Mouse (Mus musculus) embryonic facial prominence, embryonic 15.5 days (tissue): ENCODE results near the gene Vamp8. TPM values are rescaled to one million over a fixed set of nuclear protein-coding genes. Genes with fewer than 3 reads are reported as not detected.
A peak's percentile ranks its signal among the peaks of the same experiment; 100 is the strongest.

Experiments
- ATAC-seq: fragments of 200-750 bp; cut with Nextera tagmentation; 2 replicates; pipeline ENCODE4 v1.8.0; 2017; ENCODE audit warnings: low read depth, moderate TSS enrichment; ENCODE audit not compliant: insufficient number of reproducible peaks, low FRiP score, low TSS enrichment
- H3K27ac ChIP-seq: fragments of 300-500 bp; sonication (generic); replicated peaks from 2 replicates; pipeline ENCODE4 v1.5.1; 2015; ENCODE audit warnings: mild to moderate bottlenecking, inconsistent platforms
- H3K27me3 ChIP-seq: fragments of 300-500 bp; sonication (generic); 2 replicates; pipeline ENCODE4 v1.6.1; 2015; ENCODE audit warnings: inconsistent platforms
- H3K36me3 ChIP-seq: fragments of 300-500 bp; sonication (generic); 2 replicates; pipeline ENCODE4 v1.6.1; 2015; ENCODE audit warnings: mild to moderate bottlenecking, inconsistent platforms
- H3K4me1 ChIP-seq: fragments of 300-500 bp; sonication (generic); 2 replicates; pipeline ENCODE4 v1.6.1; 2015; ENCODE audit warnings: inconsistent platforms
- H3K4me2 ChIP-seq: fragments of 300-500 bp; sonication (generic); replicated peaks from 2 replicates; pipeline ENCODE4 v1.6.1; 2015; ENCODE audit warnings: mild to moderate bottlenecking, inconsistent platforms
- H3K4me3 ChIP-seq: fragments of 300-500 bp; sonication (generic); replicated peaks from 2 replicates; pipeline ENCODE4 v1.5.1; 2015; ENCODE audit warnings: mild to moderate bottlenecking, inconsistent platforms
- H3K9ac ChIP-seq: fragments of 300-500 bp; sonication (generic); 2 replicates; pipeline ENCODE4 v1.6.1; 2015; ENCODE audit warnings: inconsistent platforms
- H3K9me3 ChIP-seq: fragments of 300-500 bp; sonication (generic); replicated peaks from 2 replicates; pipeline ENCODE4 v1.6.1; 2016; ENCODE audit warnings: inconsistent platforms
- whole genome bisulfite sequencing: fragments of 180-500 bp; shearing (Covaris S2); methylation state at CpG from one replicate; pipeline ENCODE4 v1.1.7; 2015; 5-methylcytosine and 5-hydroxymethylcytosine counted together
- polyA plus RNA-seq: library from polyadenylated mRNA; unstranded; fragments of >200 nt; fragmentation: Nextera tagmentation; extraction: Ambion mirVana; gene quantifications from 2 replicates; pipeline ENCODE4 v1.2.1, GENCODE M21; 2015

The Vamp8 gene
- polyA plus RNA-seq, 1 experiment from 2014 or later, result 177 TPM

DNA sequence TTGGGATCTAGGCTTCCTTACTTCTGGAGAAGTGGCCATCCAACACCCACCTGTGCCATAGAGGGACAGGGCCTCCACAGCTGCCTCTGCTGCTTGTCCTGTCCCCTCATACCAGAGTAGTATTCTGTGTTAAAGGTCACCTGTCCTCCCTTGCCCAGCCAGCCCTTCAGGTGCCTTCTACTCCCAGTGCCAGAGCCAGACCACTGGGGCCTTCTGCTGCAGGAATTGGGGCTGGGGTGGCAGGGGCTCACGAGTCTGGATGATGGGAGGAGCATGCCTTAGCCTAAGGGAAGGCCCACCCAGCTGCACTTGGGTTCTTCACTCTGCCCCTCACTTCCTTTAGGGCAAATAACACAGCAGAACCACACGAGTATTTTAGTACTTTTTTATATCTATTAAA, 31.2 kb downstream of the Vamp8 start:
- Histone ChIP-seq H3K4me3 (no peak overlapping the region), H3K9me3 (no peaks in the 10 kb centered on the region), H3K4me2 (no peak overlapping the region), H3K9ac (no peak overlapping the region), H3K27ac (no peak overlapping the region), H3K4me1 (peaks cover 46% of the 10 kb centered on the region), H3K36me3 (peaks cover 16% of the 10 kb centered on the region), H3K27me3 (no peaks in the 10 kb centered on the region)
- WGBS, result 69% methylated on average over 2 of the region's 2 CpGs
- ATAC-seq, result no peak

DNA sequence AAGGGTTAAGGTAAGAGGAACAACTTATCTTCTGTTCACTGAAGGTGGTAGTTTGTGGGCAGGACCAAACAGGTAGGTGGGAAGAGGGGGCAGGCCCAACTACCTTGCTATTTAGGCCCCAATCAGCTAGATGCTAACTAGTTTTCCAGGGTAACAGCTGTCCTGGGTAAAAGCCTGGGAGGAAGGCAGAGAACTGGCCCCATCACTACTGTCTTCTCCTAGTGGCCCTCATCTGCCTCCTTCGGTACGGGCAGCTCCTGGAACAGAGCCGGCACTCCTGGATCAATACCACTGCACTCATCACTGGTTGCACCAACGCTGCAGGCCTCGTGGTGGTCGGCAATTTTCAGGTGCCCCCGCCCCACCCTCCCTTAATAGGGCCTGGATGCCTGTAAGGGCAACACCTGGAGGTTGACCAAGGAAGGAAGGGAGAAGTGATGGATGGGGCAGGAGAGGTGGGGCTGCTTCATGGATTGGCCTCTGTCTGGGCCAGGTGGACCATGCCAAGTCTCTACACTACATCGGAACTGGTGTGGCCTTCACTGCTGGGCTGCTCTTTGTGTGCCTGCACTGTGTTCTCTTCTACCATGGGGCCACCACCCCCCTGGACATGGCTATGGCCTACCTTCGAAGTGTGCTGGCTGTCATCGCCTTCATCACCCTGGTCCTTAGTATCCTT, 32.3 kb downstream of the Vamp8 start:
- Histone ChIP-seq H3K4me3 (no peak overlapping the region), H3K4me1 (peaks cover 49% of the 10 kb centered on the region), H3K27me3 (no peaks in the 10 kb centered on the region), H3K4me2 (no peak overlapping the region), H3K9me3 (no peaks in the 10 kb centered on the region), H3K9ac (no peak overlapping the region), H3K27ac (no peak overlapping the region), H3K36me3 (peaks cover 16% of the 10 kb centered on the region)
- no peak for ATAC-seq
- WGBS, result 77% methylated on average over 10 of the region's 10 CpGs

DNA sequence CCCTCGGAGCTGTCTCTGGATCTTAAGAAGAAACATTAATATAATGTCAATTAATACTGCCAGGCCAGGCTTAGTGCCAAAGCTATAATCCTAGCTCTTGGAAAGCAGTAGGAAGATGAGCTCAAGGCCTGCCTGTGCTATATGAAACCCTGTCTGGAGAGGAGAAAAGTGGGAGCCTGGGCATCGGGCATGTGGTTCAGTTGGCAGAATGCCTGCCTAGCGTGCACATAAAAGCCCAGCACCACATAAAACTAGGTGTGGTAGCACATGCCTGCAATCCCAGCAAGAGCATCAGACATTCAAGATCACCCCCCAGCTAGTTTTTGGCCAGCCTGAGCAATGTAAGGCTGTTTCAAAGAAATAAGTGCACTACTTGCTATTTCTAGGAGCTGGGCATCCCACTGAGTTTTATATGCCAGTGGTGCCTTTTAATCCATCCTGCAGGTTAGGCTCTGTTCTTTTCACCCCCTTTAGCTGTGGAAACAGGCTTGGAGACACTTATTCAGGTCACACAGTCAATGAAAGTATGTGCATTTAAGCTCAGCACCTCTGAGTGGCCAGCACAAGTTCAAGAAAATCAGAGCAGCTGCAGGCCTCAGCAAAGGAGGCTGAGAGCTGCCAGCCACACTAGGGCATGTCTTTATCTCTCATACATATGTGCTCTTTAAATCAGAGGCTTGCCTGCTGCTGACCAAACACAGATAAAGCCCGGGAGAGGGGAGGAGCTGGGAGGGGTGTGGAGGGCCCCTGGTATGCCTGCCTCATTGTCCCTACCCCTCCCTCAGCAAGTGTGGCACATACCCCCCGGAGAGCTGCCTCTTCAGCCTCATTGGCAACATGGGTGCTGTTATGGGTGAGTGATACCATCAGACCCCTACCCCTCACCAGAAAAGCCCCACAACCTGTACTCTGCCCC, 33.1 kb downstream of the Vamp8 start:
- Histone ChIP-seq H3K9me3 (no peaks in the 10 kb centered on the region), H3K4me1 (peaks cover 56% of the 10 kb centered on the region), H3K4me2 (no peak overlapping the region), H3K27me3 (no peaks in the 10 kb centered on the region), H3K36me3 (peaks cover 16% of the 10 kb centered on the region), H3K27ac (no peak overlapping the region), H3K4me3 (no peak overlapping the region), H3K9ac (no peak overlapping the region)
- WGBS, result 62% methylated on average over 5 of the region's 5 CpGs
- ATAC-seq, result no peak

DNA sequence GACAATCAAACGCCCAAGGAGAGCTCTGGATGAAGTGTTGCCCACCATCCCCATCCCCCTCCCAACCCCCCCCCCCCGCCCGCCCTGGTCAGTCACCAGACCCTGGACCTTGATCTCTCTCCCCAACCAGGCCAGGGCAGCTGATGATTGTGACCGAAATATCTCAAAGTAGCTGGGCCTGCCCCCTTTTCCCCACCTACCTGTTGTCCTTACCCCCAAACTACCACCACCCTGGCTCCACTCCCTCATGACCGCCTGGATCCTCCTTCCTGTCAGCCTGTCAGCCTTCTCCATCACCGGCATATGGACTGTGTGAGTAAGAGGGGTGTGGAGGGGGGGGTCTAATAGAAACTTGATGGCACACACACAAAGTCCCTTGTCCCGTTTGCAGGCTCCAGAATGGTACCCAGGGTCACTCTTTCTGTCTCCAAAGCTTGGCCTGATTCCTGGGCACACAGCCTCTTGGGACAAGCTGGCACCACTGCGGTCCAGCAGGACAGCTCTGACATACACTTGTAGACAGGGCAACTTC, 34.4 kb downstream of the Vamp8 start:
- H3K4me1 ChIP-seq, result peaks cover 51% of the 10 kb centered on the region
- H3K9me3 ChIP-seq, result no peaks in the 10 kb centered on the region
- no peak overlapping the region for H3K27ac ChIP-seq
- peak overlapping the region; percentile 64 for H3K4me3 ChIP-seq
- ATAC-seq, result no peak
- H3K27me3 ChIP-seq, result no peaks in the 10 kb centered on the region
- WGBS, result 43% methylated on average over 8 of the region's 8 CpGs
- H3K9ac ChIP-seq, result peak overlapping the region; percentile 43; the same call in 1 of the 2 replicates
- peak overlapping the region; percentile 92 for H3K4me2 ChIP-seq
- peaks cover 19% of the 10 kb centered on the region for H3K36me3 ChIP-seq

DNA sequence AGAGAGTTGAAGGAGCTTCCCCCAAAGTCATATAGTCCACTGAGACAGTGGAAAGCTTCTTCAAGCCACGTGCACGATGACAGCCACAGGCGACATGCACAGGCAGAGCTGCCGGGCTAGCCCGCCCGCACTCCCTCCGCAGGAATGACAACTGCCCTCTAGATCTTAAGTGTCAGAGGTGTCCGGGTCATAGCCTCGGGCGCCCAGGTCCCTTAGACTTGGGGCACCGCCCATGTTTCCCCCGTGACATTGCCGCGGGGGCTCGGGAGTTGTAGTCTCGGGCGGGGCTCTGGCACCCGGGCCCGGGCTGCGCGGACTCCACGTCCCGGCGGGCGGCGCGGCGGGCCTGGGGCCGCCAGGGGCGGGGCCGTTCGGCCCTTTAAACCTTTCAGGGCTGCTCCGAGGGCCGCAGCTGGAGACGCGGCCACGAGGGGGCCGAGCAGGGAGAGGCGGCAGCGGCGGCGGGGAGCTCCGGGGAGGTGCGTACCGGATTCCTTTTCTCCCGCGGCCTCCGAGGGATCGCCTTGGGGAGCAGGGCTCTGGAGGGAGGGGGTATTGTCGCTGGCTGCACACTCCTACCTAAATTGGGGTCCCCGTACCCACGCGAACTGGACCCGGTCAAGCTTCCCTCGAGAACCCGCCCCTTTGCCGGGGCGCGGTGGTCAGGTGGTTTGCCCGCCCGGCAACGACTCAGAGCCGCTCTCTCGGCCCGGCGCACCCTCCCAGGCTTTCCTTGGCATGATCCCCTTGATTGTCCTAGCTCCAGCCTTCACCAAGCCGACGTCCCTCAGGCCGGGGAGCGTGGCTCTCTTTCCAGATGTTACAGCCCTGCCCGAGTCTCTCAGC, 35.2 kb downstream of the Vamp8 start, which contains the start of gene Tmem150a:
Gene Tmem150a, plus strand, starts transcription at position 382 of the 846 bp plus-strand sequence.
- Histone ChIP-seq H3K9me3 (no peaks in the 10 kb centered on the region), H3K4me3 (peak within 1 kb of the TSS; percentile 64), H3K4me1 (peaks cover 43% of the 10 kb centered on the region), H3K27ac (no peak within 1 kb of the TSS; the same call in 1 of the 2 replicates), H3K9ac (peak within 1 kb of the TSS; percentile 43), H3K36me3 (peaks cover 22% of the 10 kb centered on the region), H3K27me3 (no peaks in the 10 kb centered on the region), H3K4me2 (peak within 1 kb of the TSS; percentile 92)
- peak; percentile 90 for ATAC-seq
- WGBS, result under 1% methylated on average over 70 of the region's 71 CpGs

DNA sequence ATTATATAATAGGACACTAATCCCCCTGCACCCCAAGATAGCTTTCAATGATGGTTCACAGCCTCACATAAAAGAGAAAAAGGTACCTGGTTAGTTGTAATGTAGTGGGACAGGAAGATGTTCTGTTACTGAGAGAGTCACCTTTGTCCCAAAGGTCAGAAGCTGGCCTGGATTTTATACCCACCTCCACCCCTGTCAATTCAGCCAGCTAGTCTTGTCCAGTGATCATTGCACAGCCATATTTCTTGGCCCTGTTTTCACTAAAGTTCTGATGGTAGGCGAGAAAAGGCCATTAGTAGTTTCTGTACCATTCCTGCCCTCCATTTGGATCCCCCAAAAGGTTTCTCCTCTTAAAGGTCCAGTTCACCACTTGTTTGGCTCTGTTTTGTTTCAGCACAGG, 36.5 kb downstream of the Vamp8 start:
- H3K27me3 ChIP-seq, result no peaks in the 10 kb centered on the region
- no peak overlapping the region for H3K9ac ChIP-seq
- no peak overlapping the region for H3K4me2 ChIP-seq
- ATAC-seq, result no peak
- H3K36me3 ChIP-seq, result peaks cover 25% of the 10 kb centered on the region
- no peaks in the 10 kb centered on the region for H3K9me3 ChIP-seq
- no peak overlapping the region for H3K27ac ChIP-seq
- H3K4me1 ChIP-seq, result peaks cover 43% of the 10 kb centered on the region
- no peak overlapping the region for H3K4me3 ChIP-seq
- WGBS, result 81% methylated on average over 1 of the region's 1 CpGs

DNA sequence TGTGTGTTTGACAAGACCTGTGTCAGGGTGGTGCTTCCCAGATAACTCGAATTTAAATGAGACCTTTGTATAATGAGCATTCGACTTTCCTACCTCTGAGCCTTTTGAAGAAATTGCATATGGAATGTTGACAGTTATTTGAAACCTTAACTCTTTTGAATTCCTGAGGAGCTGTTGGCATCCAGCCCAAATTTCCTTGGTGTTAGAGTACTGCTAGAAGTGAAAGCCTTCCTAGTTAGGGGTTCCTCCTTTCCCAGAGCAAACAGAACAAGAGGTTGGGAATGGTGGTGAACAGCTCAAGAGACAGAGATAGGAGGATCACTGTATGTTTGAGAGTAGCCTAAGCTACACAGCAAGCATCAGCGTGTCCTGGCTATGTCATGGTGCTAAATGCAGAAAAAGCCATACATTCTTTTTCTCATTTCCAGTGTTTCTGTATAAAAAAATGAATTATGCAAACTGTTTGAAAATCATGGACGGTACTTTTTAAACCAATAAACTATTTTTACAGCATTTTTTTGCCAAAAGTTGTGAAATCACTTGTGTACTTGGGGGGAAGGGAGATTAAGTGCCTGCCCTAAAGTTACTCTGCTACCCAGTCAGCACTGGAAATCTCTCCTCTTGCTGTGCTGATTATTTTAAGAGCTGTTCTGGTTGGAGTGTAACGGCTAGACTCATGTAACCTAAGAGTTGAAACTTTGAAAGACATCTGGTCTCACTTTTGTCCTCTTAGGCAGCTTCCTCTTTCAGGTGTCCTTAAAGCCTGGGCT, 37.7 kb downstream of the Vamp8 start:
- H3K36me3 ChIP-seq, result peaks cover 27% of the 10 kb centered on the region
- 33% methylated on average over 5 of the region's 5 CpGs for WGBS
- H3K4me1 ChIP-seq, result peaks cover 55% of the 10 kb centered on the region
- H3K27ac ChIP-seq, result no peak overlapping the region
- ATAC-seq, result no peak
- no peak overlapping the region for H3K4me3 ChIP-seq
- no peak overlapping the region for H3K9ac ChIP-seq
- H3K9me3 ChIP-seq, result no peaks in the 10 kb centered on the region
- H3K4me2 ChIP-seq, result no peak overlapping the region
- no peaks in the 10 kb centered on the region for H3K27me3 ChIP-seq

DNA sequence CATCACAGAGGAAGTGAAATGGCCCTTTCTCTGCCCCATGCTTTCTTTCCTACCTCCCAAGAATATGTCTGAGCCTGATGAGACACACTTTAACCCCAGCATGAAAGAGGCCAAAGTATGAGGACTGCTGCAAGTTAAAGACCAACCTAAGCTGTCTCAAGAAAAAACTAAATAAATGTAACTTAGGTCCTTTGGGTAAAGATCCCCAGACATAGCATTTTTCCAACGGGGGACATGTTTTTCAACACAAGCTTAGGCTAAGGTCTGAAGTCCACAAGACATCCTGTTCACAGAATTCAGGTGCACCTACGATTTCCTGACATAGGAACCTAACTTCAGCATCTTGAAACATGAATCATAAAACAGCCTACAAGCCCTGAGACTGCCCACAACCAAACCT, 40.3 kb downstream of the Vamp8 start:
- ATAC-seq, result no peak
- no peaks in the 10 kb centered on the region for H3K9me3 ChIP-seq
- H3K4me3 ChIP-seq, result no peak overlapping the region
- no peak overlapping the region for H3K9ac ChIP-seq
- peaks cover 47% of the 10 kb centered on the region for H3K4me1 ChIP-seq
- H3K27me3 ChIP-seq, result no peaks in the 10 kb centered on the region
- peaks cover 27% of the 10 kb centered on the region for H3K36me3 ChIP-seq
- 93% methylated on average over 2 of the region's 2 CpGs for WGBS
- H3K4me2 ChIP-seq, result no peak overlapping the region
- no peak overlapping the region for H3K27ac ChIP-seq

DNA sequence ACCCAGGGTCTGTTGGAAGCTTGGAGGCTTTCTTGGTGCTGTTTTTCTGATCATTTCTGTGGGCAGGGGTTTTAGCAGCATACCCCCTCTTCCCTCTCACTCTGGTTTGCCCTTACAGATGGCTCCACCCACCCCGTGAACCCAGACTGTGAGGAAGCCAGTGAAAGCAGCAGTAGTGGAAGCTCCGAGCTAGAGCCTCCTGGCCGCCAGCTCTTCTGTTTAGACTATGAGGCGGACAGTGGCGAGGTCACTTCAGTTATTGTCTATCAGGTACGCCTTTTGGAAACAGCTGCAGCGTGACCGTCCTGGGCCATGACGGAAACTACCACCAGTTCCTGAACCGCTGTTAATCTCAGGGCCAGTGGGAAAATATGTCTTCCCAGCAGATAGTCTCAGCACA, 42.1 kb downstream of the Vamp8 start:
- Histone ChIP-seq H3K9ac (peak overlapping the region; percentile 26; the same call in 1 of the 2 replicates), H3K9me3 (no peaks in the 10 kb centered on the region), H3K27ac (no peak overlapping the region), H3K4me2 (peak overlapping the region; percentile 75), H3K4me3 (peak overlapping the region; percentile 71), H3K36me3 (peaks cover 27% of the 10 kb centered on the region), H3K4me1 (peaks cover 49% of the 10 kb centered on the region), H3K27me3 (no peaks in the 10 kb centered on the region)
- no peak for ATAC-seq
- WGBS, result 80% methylated on average over 10 of the region's 10 CpGs
